Mouse (Mus musculus) CH12.LX (cell line): Measurements from ENCODE around the gene Arf3. TPM values are rescaled to one million over a fixed set of nuclear protein-coding genes. Genes with fewer than 3 reads are reported as not detected.

Source experiments
- DNase-seq: peaks from one replicate; pipeline ENCODE4 v3.0.0-alpha.2; 2013; ENCODE audit errors: extremely low read depth
- H3K27ac ChIP-seq: 2 replicates; pipeline ENCODE4 v1.5.1; 2012; ENCODE audit warnings: low read depth, mild to moderate bottlenecking, control low read depth, moderate library complexity; ENCODE audit not compliant: insufficient read depth
- H3K27me3 ChIP-seq: replicated peaks from 2 replicates; pipeline ENCODE3; 2012; ENCODE audit warnings: inconsistent platforms
- H3K36me3 ChIP-seq, 2 experiments: replicated peaks in 1 of 2; 2 replicates each; pipeline versions ENCODE3 to v1.6.1; 2012; ENCODE audit warnings: inconsistent platforms in 1 of 2, low read length in 1 of 2, mild to moderate bottlenecking in 1 of 2, mixed read lengths in 1 of 2, moderate library complexity in 1 of 2; ENCODE audit not compliant: control insufficient read depth in 1 of 2, insufficient read depth in 1 of 2
- H3K4me1 ChIP-seq, 2 experiments: 2 replicates each; pipeline ENCODE4 v1.6.1; 2012; ENCODE audit warnings: inconsistent platforms in 1 of 2, moderate library complexity in 1 of 2; ENCODE audit not compliant: insufficient read depth in 2 of 2, control insufficient read depth in 1 of 2
- H3K4me2 ChIP-seq: 2 replicates; pipeline ENCODE4 v1.6.1; 2012; ENCODE audit warnings: low read depth, mild to moderate bottlenecking, control low read depth; ENCODE audit not compliant: poor library complexity, insufficient read depth, severe bottlenecking
- H3K4me3 ChIP-seq, 3 experiments: fragments of 150-350 bp in 1 of 3; sonication (generic) in 1 of 3; replicated peaks in 1 of 3; 2 replicates each; pipeline versions ENCODE3 to v1.5.1; 2011 to 2012; ENCODE audit warnings: low read depth in 2 of 3, low read length in 2 of 3, mild to moderate bottlenecking in 2 of 3, moderate library complexity in 2 of 3, control low read depth in 1 of 3, improper control_type of control experiment in 1 of 3, inconsistent platforms in 1 of 3, mixed read lengths in 1 of 3; ENCODE audit not compliant: poor library complexity in 1 of 3
- H3K79me2 ChIP-seq: replicated peaks from 2 replicates; pipeline ENCODE4 v1.6.1; 2012; ENCODE audit warnings: mild to moderate bottlenecking, moderate library complexity; ENCODE audit not compliant: control insufficient read depth, poor library complexity, insufficient read depth, severe bottlenecking; ENCODE audit errors: extremely low read depth
- H3K9ac ChIP-seq: 2 replicates; pipeline ENCODE4 v1.6.1; 2012; ENCODE audit warnings: low read depth, mild to moderate bottlenecking, control low read depth, moderate library complexity; ENCODE audit not compliant: insufficient read depth
- H3K9me3 ChIP-seq: replicated peaks from 2 replicates; pipeline ENCODE3; 2012; ENCODE audit warnings: low read length, inconsistent platforms, mixed read lengths
- BHLHE40 ChIP-seq: IDR thresholded peaks from 2 replicates; pipeline ENCODE4 v1.6.1; 2011; ENCODE audit warnings: mild to moderate bottlenecking, low read depth, low read length, improper control_type of control experiment
- CHD1 ChIP-seq: IDR thresholded peaks from 2 replicates; pipeline ENCODE4 v1.6.1; 2012; ENCODE audit warnings: low read depth, low read length, improper control_type of control experiment, inconsistent platforms
- CHD2 ChIP-seq: IDR thresholded peaks from 2 replicates; pipeline ENCODE4 v1.6.1; 2011; ENCODE audit warnings: low read length, improper control_type of control experiment
- CTCF ChIP-seq, 2 experiments: IDR thresholded peaks in 1 of 2; conservative IDR thresholded peaks in 1 of 2; 2 replicates each; pipeline ENCODE4 v1.5.1; 2011 to 2012; ENCODE audit warnings: low read depth in 2 of 2, low read length in 2 of 2, improper control_type of control experiment in 1 of 2, inconsistent platforms in 1 of 2, mild to moderate bottlenecking in 1 of 2, moderate library complexity in 1 of 2
- ELF1 ChIP-seq: IDR thresholded peaks from 2 replicates; pipeline ENCODE4 v1.6.1; 2014; ENCODE audit warnings: low read depth, mild to moderate bottlenecking, inconsistent platforms, low read length, improper control_type of control experiment
- GABPA ChIP-seq: IDR thresholded peaks from 2 replicates; pipeline ENCODE4 v1.6.1; 2012; ENCODE audit warnings: low read depth, low read length, improper control_type of control experiment, inconsistent platforms; ENCODE audit not compliant: insufficient replicate concordance
- HCFC1 ChIP-seq: IDR thresholded peaks from 2 replicates; pipeline ENCODE4 v1.6.1; 2012; ENCODE audit warnings: low read depth, mild to moderate bottlenecking, inconsistent platforms, low read length, improper control_type of control experiment
- IRF4 ChIP-seq: IDR thresholded peaks from 2 replicates; pipeline ENCODE4 v1.6.1; 2014; ENCODE audit warnings: low read depth, mild to moderate bottlenecking, inconsistent platforms, low read length, improper control_type of control experiment
- JUN ChIP-seq: IDR thresholded peaks from 2 replicates; pipeline ENCODE4 v1.6.1; 2011; ENCODE audit warnings: low read depth, mild to moderate bottlenecking, low read length, improper control_type of control experiment, moderate library complexity; ENCODE audit not compliant: insufficient read depth
- JUND ChIP-seq: conservative IDR thresholded peaks from 2 replicates; pipeline ENCODE4 v1.6.1; 2011; ENCODE audit warnings: low read depth, low read length, improper control_type of control experiment
- KAT2A ChIP-seq: IDR thresholded peaks from 2 replicates; pipeline ENCODE4 v1.6.1; 2012; ENCODE audit warnings: low read length, improper control_type of control experiment, inconsistent platforms; ENCODE audit not compliant: insufficient replicate concordance
- MAZ ChIP-seq: IDR thresholded peaks from 2 replicates; pipeline ENCODE4 v1.6.1; 2012; ENCODE audit warnings: low read depth, mild to moderate bottlenecking, inconsistent platforms, low read length, improper control_type of control experiment, moderate library complexity
- MEF2A ChIP-seq: IDR thresholded peaks from 2 replicates; pipeline ENCODE4 v1.6.1; 2014; ENCODE audit warnings: low read depth, mild to moderate bottlenecking, inconsistent platforms, low read length, improper control_type of control experiment, borderline replicate concordance
- MXI1 ChIP-seq: IDR thresholded peaks from 2 replicates; pipeline ENCODE4 v1.6.1; 2011; ENCODE audit warnings: mild to moderate bottlenecking, low read depth, low read length, improper control_type of control experiment
- MYC ChIP-seq: IDR thresholded peaks from 2 replicates; pipeline ENCODE4 v1.6.1; 2011; ENCODE audit warnings: low read depth, mild to moderate bottlenecking, improper control_type of control experiment, low read length
- NRF1 ChIP-seq: IDR thresholded peaks from 2 replicates; pipeline ENCODE4 v1.6.1; 2014; ENCODE audit warnings: low read depth, mild to moderate bottlenecking, inconsistent platforms, low read length, improper control_type of control experiment, moderate library complexity
- PAX5 ChIP-seq: IDR thresholded peaks from 2 replicates; pipeline ENCODE4 v1.6.1; 2012; ENCODE audit warnings: low read length, inconsistent platforms, mixed read lengths
- POLR2A ChIP-seq: IDR thresholded peaks from 2 replicates; pipeline ENCODE4 v1.6.1; 2011; ENCODE audit warnings: low read depth, mild to moderate bottlenecking, improper control_type of control experiment, low read length
- POLR2AphosphoS2 ChIP-seq: IDR thresholded peaks from 2 replicates; pipeline ENCODE4 v1.6.1; 2011; ENCODE audit warnings: low read depth, low read length, improper control_type of control experiment
- RAD21 ChIP-seq: IDR thresholded peaks from 2 replicates; pipeline ENCODE4 v1.6.1; 2011; ENCODE audit warnings: low read depth, mild to moderate bottlenecking, low read length, improper control_type of control experiment, moderate library complexity
- RCOR1 ChIP-seq: conservative IDR thresholded peaks from 2 replicates; pipeline ENCODE4 v1.6.1; 2012; ENCODE audit warnings: low read depth, mild to moderate bottlenecking, inconsistent platforms, low read length, improper control_type of control experiment
- SIN3A ChIP-seq: IDR thresholded peaks from 2 replicates; pipeline ENCODE4 v1.6.1; 2012; ENCODE audit warnings: low read length, improper control_type of control experiment, inconsistent platforms
- TBP ChIP-seq: conservative IDR thresholded peaks from 2 replicates; pipeline ENCODE4 v1.6.1; 2011; ENCODE audit warnings: low read depth, low read length, improper control_type of control experiment
- TCF12 ChIP-seq: IDR thresholded peaks from 2 replicates; pipeline ENCODE4 v1.6.1; 2014; ENCODE audit warnings: low read depth, mild to moderate bottlenecking, inconsistent platforms, low read length, improper control_type of control experiment
- UBTF ChIP-seq: IDR thresholded peaks from 2 replicates; pipeline ENCODE4 v1.6.1; 2012; ENCODE audit warnings: low read depth, mild to moderate bottlenecking, inconsistent platforms, low read length, improper control_type of control experiment, moderate library complexity
- USF1 ChIP-seq: IDR thresholded peaks from 2 replicates; pipeline ENCODE4 v1.6.1; 2014; ENCODE audit warnings: low read depth, mild to moderate bottlenecking, inconsistent platforms, low read length, improper control_type of control experiment
- USF2 ChIP-seq: conservative IDR thresholded peaks from 2 replicates; pipeline ENCODE4 v1.6.1; 2011; ENCODE audit warnings: low read depth, low read length, improper control_type of control experiment
- ZMIZ1 ChIP-seq: IDR thresholded peaks from 2 replicates; pipeline ENCODE4 v1.6.1; 2012; ENCODE audit warnings: low read depth, mild to moderate bottlenecking, inconsistent platforms, low read length, improper control_type of control experiment
- ZNF384 ChIP-seq: IDR thresholded peaks from 2 replicates; pipeline ENCODE4 v1.6.1; 2012; ENCODE audit warnings: low read depth, low read length, improper control_type of control experiment, inconsistent platforms
- dilution Hi-C: fragments of 300-500 bp; cut with MboI; formaldehyde crosslinking; loops from 2 replicates; pipeline ENCODE4 v1.14.3; 2020; ENCODE audit warnings: low sequenced_read_pairs; ENCODE audit not compliant: extremely low pct_unique_long_range_greater_than_20kb, extremely low pct_ligation_motif_present
- in situ Hi-C: fragments of 300-500 bp; cut with MboI; formaldehyde crosslinking; loops from 3 replicates; pipeline ENCODE4 v1.14.3; 2019; ENCODE audit warnings: low sequenced_read_pairs, low pct_ligation_motif_present, low pct_unique_long_range_greater_than_20kb, mixed read lengths
- polyA plus RNA-seq: library from polyadenylated mRNA; unstranded; fragments of >175 nt; gene quantifications from 2 replicates; pipeline ENCODE4 v1.2.1, GENCODE M21; 2012; ENCODE audit warnings: low read depth; ENCODE audit not compliant: insufficient read length
- total RNA-seq, 2 experiments: library from RNA; depleted of rRNA; stranded (reverse); fragments of 300-350 nt in 1 of 2; fragments of >200 nt in 1 of 2; gene quantifications; 2 replicates each; pipeline ENCODE4 v1.2.3; 2012 to 2014

Arf3 gene
- total and polyA plus RNA-seq, 3 experiments: 32.5 to 182 (median 41.0) TPM

GRCm38 (mm10) chr15:98710442-98710841 lies 52.6 kb downstream of the Arf3 start (continued):
- TF ChIP-seq MYC (peak; percentile 74; the same call in 1 of the 2 replicates), IRF4 (no peak), UBTF (no peak), PAX5 (no peak), RCOR1 (no peak), SIN3A (0 out of 2 replicates have a peak, but pooled peaks have one; percentile 24), MEF2A (0 out of 2 replicates have a peak, but pooled peaks have one; percentile 18), CHD1 (no peak), MAZ (no peak), ZMIZ1 (no peak), JUN (no peak), ZNF384 (no peak), TBP (no peak), BHLHE40 (peak; percentile 16; the same call in 1 of the 2 replicates), MXI1 (0 out of 2 replicates have a peak, but pooled peaks have one; percentile 30)
- TF ChIP-seq, all 38 proteins: peak for 14

GRCm38 (mm10) chr15:98707766-98708372 lies 55.1 kb downstream of the Arf3 start, which contains the start of gene Ccdc65:
Ccdc65 (plus strand) TSS chr15:98708207.
- dilution Hi-C loops (no loop called here), in situ Hi-C loops (loop anchor here (5.0 kb wide), 1 partner anchor 36 kb away; no protein-coding TSS in a partner anchor)
- peaks cover 7% of the 10 kb centered on the region for H3K9me3 ChIP-seq
- peak; percentile 95 for DNase-seq
- H3K4me2 ChIP-seq: peak within 1 kb of the TSS; percentile 91
- no peak for TF ChIP-seq ZMIZ1
- TF ChIP-seq ELF1: no peak; the same call in 1 of the 2 replicates
- TF ChIP-seq RAD21: peak; percentile 9
- TF ChIP-seq MYC: peak; percentile 52; the same call in 1 of the 2 replicates
- TF ChIP-seq POLR2A: no peak
- TF ChIP-seq NRF1: peak; percentile 66
- peak; percentile 59 to 91 for TF ChIP-seq CTCF (conservative IDR thresholded peaks at IDR 0.05 in 1 of 2, IDR thresholded peaks at IDR 0.05 in 1 of 2; ENCODE audit: low read depth in 2 of 2, low read length in 2 of 2)
- TF ChIP-seq USF2: no peak
- TF ChIP-seq HCFC1: peak; percentile 76
- TF ChIP-seq ZNF384: peak; percentile 100
- TF ChIP-seq JUND: no peak
- TF ChIP-seq MXI1: peak; percentile 95
- no peak for TF ChIP-seq USF1
- TF ChIP-seq PAX5: no peak
- no peak for TF ChIP-seq IRF4
- TF ChIP-seq SIN3A: peak; percentile 100
- TF ChIP-seq KAT2A: 0 out of 2 replicates have a peak, but pooled peaks have one; percentile 20
- no peak for TF ChIP-seq POLR2AphosphoS2
- TF ChIP-seq TCF12: no peak
- TF ChIP-seq JUN: no peak
- TF ChIP-seq GABPA: peak; percentile 73
- TF ChIP-seq CHD2: peak; percentile 14; the same call in 1 of the 2 replicates
- TF ChIP-seq MAZ: no peak
- H3K9ac ChIP-seq: no peak within 1 kb of the TSS
- no peaks in the 10 kb centered on the region for H3K36me3 ChIP-seq
- H3K4me1 ChIP-seq: peaks cover 4 to 16% of the 10 kb centered on the region in 2 experiments; a peak in 3 of 4 replicates
- H3K4me3 ChIP-seq: peak within 1 kb of the TSS; percentile 3 to 36 (median 34)
- no peak within 1 kb of the TSS for H3K27ac ChIP-seq
- no peaks in the 10 kb centered on the region for H3K79me2 ChIP-seq
- H3K27me3 ChIP-seq: peaks cover 63% of the 10 kb centered on the region
